Mouse (Mus musculus) liver, embryonic 14.5 days (tissue): ENCODE results near the gene Bri3. TPM values are rescaled to one million over a fixed set of nuclear protein-coding genes. Genes with fewer than 3 reads are reported as not detected.

ENCODE experiments used
- ATAC-seq: fragments of 200-750 bp; cut with Nextera tagmentation; 2 replicates; pipeline ENCODE4 v1.8.0; 2017; ENCODE audit warnings: moderate number of reproducible peaks, mild to moderate bottlenecking, moderate library complexity; ENCODE audit not compliant: insufficient read depth
- DNase-seq, 3 experiments: peaks; one replicate each; pipeline ENCODE4 v3.0.0-alpha.2; 2012 to 2013; ENCODE audit warnings: low read depth in 3 of 3, low spot score in 3 of 3
- H3K27ac ChIP-seq: fragments of 300-500 bp; sonication (generic); 2 replicates; pipeline ENCODE4 v1.5.1; 2014; ENCODE audit warnings: moderate library complexity, mild to moderate bottlenecking, control low read depth, inconsistent platforms
- H3K27me3 ChIP-seq: fragments of 300-500 bp; sonication (generic); 2 replicates; pipeline ENCODE4 v1.6.1; 2014; ENCODE audit warnings: mild to moderate bottlenecking, low read length, moderate library complexity; ENCODE audit not compliant: control insufficient read depth, insufficient read depth
- H3K36me3 ChIP-seq: fragments of 300-500 bp; sonication (generic); replicated peaks from 2 replicates; pipeline ENCODE4 v1.6.1; 2014; ENCODE audit warnings: low read depth; ENCODE audit not compliant: control insufficient read depth, insufficient read depth
- H3K4me1 ChIP-seq, 2 experiments: fragments of 200-500 bp in 1 of 2; fragments of 300-500 bp in 1 of 2; sonication (generic) in 1 of 2; replicated peaks; 2 replicates each; pipeline ENCODE4 v1.6.1; 2012 to 2014; ENCODE audit warnings: antibody characterized with exemption in 1 of 2, inconsistent platforms in 1 of 2, low read length in 1 of 2; ENCODE audit not compliant: control insufficient read depth in 2 of 2, insufficient read depth in 2 of 2
- H3K4me2 ChIP-seq: fragments of 300-500 bp; sonication (generic); 2 replicates; pipeline ENCODE4 v1.6.1; 2014; ENCODE audit warnings: low read depth, mild to moderate bottlenecking, control low read depth, moderate library complexity
- H3K4me3 ChIP-seq, 2 experiments: fragments of 200-500 bp in 1 of 2; fragments of 300-500 bp in 1 of 2; sonication (generic) in 1 of 2; 2 replicates each; pipeline ENCODE4 v1.5.1; 2012 to 2014; ENCODE audit warnings: low read depth in 2 of 2, low read length in 2 of 2, mild to moderate bottlenecking in 2 of 2, control low read depth in 1 of 2, inconsistent platforms in 1 of 2, moderate library complexity in 1 of 2; ENCODE audit not compliant: insufficient read depth in 1 of 2
- H3K9ac ChIP-seq: fragments of 300-500 bp; sonication (generic); replicated peaks from 2 replicates; pipeline ENCODE4 v1.6.1; 2014; ENCODE audit warnings: mild to moderate bottlenecking, control low read depth, moderate library complexity
- H3K9me3 ChIP-seq: fragments of 300-500 bp; sonication (generic); 2 replicates; pipeline ENCODE4 v1.6.1; 2016; ENCODE audit warnings: low read length, mixed read lengths; ENCODE audit not compliant: control insufficient read depth
- CTCF ChIP-seq: IDR thresholded peaks from 2 replicates; pipeline ENCODE4 v1.5.1; 2016; ENCODE audit warnings: antibody characterized with exemption, low read depth, control low read depth
- EP300 ChIP-seq: IDR thresholded peaks from 2 replicates; pipeline ENCODE4 v1.6.1; 2016; ENCODE audit warnings: antibody characterized with exemption, low read depth
- WGBS: fragments of 180-500 bp; shearing (Covaris S2); extraction: QIAGEN DNeasy Blood & Tissue Kit; methylation state at CpG from one replicate; pipeline ENCODE4 v1.1.7; 2014; ENCODE audit not compliant: insufficient replicate concordance; 5-methylcytosine and 5-hydroxymethylcytosine counted together
- polyA plus RNA-seq, 2 experiments: library from polyadenylated mRNA; depleted of rRNA in 1 of 2; stranded (reverse) in 1 of 2; unstranded in 1 of 2; fragments of >200 nt; fragmentation: Nextera tagmentation in 1 of 2; extraction: Ambion mirVana in 1 of 2; gene quantifications; 2 replicates each; pipeline versions ENCODE4 v1.2.1 to v1.2.3; 2012 to 2014

The Bri3 gene
- polyA plus RNA-seq, 2 experiments = 12.1 to 15.9 TPM

DNA sequence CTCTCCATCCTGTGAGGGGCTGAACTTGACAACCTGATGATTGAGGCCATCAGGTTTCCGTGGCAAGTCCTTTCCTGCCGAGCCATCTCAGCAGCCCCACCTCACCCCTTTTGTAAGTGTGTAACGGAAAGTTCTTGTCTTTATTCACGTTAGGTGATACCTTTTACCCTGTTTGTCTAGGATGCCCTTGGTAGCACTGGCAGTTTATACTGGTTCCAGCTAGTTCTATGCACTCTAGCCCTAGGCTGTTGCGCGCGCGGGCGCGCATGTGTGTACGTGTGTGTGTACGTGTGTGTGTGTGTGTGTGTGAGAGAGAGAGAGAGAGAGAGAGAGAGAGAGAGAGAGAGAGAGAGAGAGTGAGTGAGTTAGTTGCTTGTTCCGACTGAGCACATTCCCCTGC, 19.3 kb downstream of the Bri3 start:
- no peak overlapping the region for H3K27ac ChIP-seq
- no peak for ATAC-seq
- no peak overlapping the region for H3K4me2 ChIP-seq
- H3K4me3 ChIP-seq = no peak overlapping the region
- 81% methylated on average over 13 of the region's 13 CpGs for WGBS
- H3K36me3 ChIP-seq = peaks cover 3% of the 10 kb centered on the region; the same call in 1 of the 2 replicates
- H3K4me1 ChIP-seq = no peaks in the 10 kb centered on the region
- no peak for TF ChIP-seq EP300
- no peak for TF ChIP-seq CTCF
- H3K9me3 ChIP-seq = no peaks in the 10 kb centered on the region
- no peaks in the 10 kb centered on the region for H3K27me3 ChIP-seq
- no peak for DNase-seq
- H3K9ac ChIP-seq = no peak overlapping the region

DNA sequence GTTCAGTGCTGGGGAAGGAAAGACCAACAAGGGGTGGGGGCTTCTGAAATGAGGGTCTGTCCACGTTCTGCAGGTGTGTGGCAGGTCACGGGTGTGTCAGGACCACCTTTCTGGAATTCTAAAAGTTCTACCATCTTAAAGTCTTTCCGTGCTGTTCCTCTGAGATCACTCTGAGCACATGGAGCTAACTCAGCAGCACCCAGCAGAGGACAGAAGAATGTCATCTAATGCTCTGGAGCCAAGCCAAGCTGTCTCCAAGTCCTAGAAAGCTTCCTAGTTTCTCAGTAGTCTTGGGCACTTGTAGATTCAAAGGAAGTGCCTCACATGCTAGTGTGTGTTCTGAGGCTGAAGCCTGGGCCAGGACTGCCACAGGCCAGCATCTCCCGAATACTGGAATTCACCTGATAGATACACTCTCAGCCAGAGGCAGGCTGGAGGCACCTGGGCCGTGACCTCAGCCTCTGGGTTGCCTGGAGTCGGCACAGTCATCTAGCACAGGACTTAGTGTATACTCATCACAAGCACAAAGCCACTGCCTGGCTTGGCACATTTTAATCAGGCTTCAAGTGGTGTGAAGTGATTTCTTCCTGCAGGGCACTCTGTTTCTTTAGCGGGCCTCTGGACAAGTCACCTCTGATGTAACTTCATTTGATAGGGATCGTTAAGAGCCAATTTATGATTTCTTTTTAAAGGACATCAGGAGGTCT, 23.5 kb downstream of the Bri3 start:
- H3K36me3 ChIP-seq = peaks cover 3% of the 10 kb centered on the region; the same call in 1 of the 2 replicates
- 66% methylated on average over 8 of the region's 8 CpGs for WGBS
- H3K4me3 ChIP-seq = no peak overlapping the region
- DNase-seq (no peak), ATAC-seq (no peak)
- H3K27me3 ChIP-seq = no peaks in the 10 kb centered on the region
- peaks cover 0 to 6% of the 10 kb centered on the region in 2 experiments; a peak in 3 of 4 replicates for H3K4me1 ChIP-seq
- no peak for TF ChIP-seq CTCF
- no peak for TF ChIP-seq EP300
- no peak overlapping the region for H3K4me2 ChIP-seq
- no peak overlapping the region for H3K9ac ChIP-seq
- H3K27ac ChIP-seq = no peak overlapping the region
- no peaks in the 10 kb centered on the region for H3K9me3 ChIP-seq

- DNase-seq = no peak
- WGBS = 76% methylated on average over 7 of the region's 7 CpGs
- H3K27ac ChIP-seq = no peak overlapping the region
Observed at GRCm38 (mm10) chr5:144269926-144270325, 25.7 kb downstream of the Bri3 start.

DNA sequence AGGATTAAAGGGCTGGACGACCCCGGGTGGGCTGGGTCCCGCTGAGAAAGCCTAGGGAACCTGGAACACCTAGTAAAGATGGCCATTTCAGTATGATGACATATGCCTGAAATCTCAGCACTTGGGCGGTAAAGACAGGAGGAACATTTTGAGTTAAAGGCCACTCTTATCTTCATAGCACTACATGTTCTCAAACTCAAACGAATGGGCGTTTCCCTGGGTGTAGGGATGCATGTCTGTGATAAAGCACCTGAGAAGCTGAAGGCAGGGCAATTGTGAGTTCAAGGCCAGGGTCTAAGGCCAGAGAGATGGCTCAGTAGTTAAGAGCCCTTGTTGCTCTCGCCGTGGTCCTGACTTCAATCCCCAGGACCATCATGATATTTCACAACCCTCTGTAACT, 26.2 kb downstream of the Bri3 start:
- ATAC-seq (no peak), DNase-seq (no peak)
- Histone ChIP-seq H3K36me3 (no peaks in the 10 kb centered on the region), H3K4me1 (peaks cover 0 to 6% of the 10 kb centered on the region in 2 experiments; a peak in 3 of 4 replicates), H3K9ac (no peak overlapping the region), H3K4me2 (no peak overlapping the region), H3K27ac (no peak overlapping the region), H3K27me3 (no peaks in the 10 kb centered on the region), H3K4me3 (no peak overlapping the region), H3K9me3 (no peaks in the 10 kb centered on the region)
- no peak for TF ChIP-seq EP300
- TF ChIP-seq CTCF = no peak
- 52% methylated on average over 8 of the region's 8 CpGs for WGBS

More at GRCm38 (mm10) chr5:144269926-144270325, 25.7 kb downstream of the Bri3 start:
- Histone ChIP-seq H3K4me3 (no peak overlapping the region), H3K36me3 (no peaks in the 10 kb centered on the region), H3K4me2 (no peak overlapping the region), H3K4me1 (peaks cover 0 to 6% of the 10 kb centered on the region in 2 experiments; a peak in 3 of 4 replicates), H3K9me3 (no peaks in the 10 kb centered on the region), H3K9ac (no peak overlapping the region), H3K27me3 (no peaks in the 10 kb centered on the region)
- no peak for TF ChIP-seq CTCF
- no peak for TF ChIP-seq EP300
- no peak for ATAC-seq

DNA sequence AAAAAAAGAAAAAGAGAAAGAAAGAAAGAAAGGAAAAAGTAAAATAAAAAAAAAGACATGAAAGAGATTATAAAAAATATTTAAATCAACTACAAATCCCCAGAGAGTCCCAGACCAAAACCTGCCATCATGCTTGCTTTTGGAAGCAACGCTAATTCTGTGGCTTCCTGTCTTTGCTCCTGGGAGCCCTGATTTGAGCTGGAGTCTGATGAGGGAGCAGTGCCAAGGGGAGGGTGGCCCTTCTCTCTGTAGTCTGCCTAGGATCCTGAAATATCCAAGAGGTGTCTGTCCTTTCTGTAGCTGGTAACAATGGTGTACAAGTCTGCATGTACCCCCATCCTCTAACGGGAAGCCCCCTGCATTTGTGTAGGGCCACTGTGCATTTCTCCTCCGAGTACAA, 26.9 kb downstream of the Bri3 start:
- 44% methylated on average over 3 of the region's 3 CpGs for WGBS
- Histone ChIP-seq H3K27me3 (no peaks in the 10 kb centered on the region), H3K9ac (no peak overlapping the region), H3K9me3 (no peaks in the 10 kb centered on the region), H3K27ac (no peak overlapping the region), H3K4me3 (no peak overlapping the region), H3K4me1 (peaks cover 0 to 6% of the 10 kb centered on the region in 2 experiments; a peak in 3 of 4 replicates), H3K4me2 (no peak overlapping the region), H3K36me3 (no peaks in the 10 kb centered on the region)
- no peak for DNase-seq
- ATAC-seq = no peak
- no peak for TF ChIP-seq CTCF
- TF ChIP-seq EP300 = no peak
